Mouse (Mus musculus): ENCODE data around the gene Slco6c1.

Slco6c1 gene

GRCm38 (mm10) chr1:97128201-97128600 lies at the start of gene Slco6c1:
Gene Slco6c1 (minus strand): TSS chr1:97128301.
- DNase-seq (ENCODE audit: low read depth, low spot score), result no peak

DNA sequence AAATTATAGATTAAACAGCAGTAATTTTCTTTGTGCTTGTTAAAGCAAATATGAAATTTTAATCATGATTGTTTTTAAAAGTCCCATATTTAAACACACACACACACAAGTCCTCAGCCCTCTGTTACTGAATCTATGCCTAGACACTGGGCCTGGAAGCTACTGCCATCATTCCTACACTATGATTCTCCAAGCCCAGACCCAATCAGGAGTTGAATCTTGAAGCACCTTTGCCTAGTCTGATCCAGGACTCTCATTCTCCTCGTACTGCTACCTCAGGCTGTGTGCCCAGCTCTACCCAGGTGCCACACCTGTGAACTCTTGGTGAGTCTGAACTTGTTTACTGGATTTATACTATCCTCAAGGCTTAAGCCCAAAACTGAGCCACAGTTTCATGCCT lies 89.1 kb downstream of the Slco6c1 start:
- DNase-seq (ENCODE audit: low read depth, low spot score), result no peak

DNA sequence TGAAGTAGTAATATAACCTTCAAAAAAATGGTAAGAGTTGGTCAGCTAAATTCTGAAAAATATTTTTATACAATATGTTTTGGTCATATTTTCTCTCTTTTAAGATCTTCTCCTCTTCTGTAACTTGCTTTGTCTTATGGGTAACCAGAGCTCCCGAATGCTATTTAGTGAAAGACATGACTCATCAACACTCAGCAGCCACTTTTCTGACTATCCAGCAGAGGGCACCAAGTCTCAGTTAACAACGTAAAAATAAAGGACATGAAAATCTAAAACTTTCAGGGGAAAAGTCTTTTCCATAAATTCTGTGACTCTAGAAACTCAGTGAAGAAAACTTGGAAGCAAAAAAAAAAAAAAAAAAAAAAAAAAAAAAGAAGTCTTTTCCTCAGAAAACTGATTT lies 89.6 kb downstream of the Slco6c1 start:
- peak; percentile 1 for DNase-seq (ENCODE audit: low read depth, low spot score)

DNA sequence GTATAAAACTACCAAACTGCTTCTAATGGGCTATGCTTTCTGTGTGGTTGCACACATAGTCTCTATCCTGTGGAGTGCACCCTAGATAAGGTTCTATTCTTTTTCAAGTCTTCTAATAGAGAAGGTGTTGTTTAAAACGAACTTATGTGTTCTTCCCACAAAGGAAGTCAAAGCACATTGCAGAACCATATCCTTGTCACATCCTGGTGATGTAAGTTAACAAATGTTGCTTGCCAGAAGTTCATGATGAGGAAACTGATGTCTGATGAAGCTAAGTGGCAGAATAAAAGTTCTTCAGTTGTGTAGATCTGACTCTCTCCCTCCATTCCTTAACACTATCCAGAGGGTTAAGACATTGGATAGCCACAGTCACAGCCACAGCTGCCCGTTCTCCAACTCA lies 90.1 kb downstream of the Slco6c1 start:
- no peak for DNase-seq (ENCODE audit: low read depth, low spot score)

DNA sequence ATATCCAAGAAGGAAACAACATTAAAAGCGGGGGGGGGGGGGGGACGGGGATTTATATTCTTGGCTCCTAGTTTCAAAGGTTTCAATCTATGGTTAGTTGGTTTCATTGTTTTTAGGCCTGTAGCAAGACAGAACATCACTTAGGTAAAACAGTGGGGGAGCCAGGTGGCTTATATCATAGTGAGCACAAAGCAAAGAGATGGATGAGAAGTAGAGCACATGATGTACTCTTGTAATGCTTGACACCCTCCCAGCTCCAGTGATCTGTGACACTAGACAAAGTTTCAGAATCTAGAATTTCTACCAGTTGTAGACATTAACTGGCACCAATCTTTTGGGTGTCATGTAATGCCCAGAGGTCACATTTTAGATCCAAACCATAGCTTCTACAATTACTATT lies 106.7 kb downstream of the Slco6c1 start:
- DNase-seq (ENCODE audit: low read depth, low spot score), result no peak

- DNase-seq (ENCODE audit: low read depth, low spot score), result no peak
Measured at GRCm38 (mm10) chr1:97019404-97019803, 108.7 kb downstream of the Slco6c1 start.

GRCm38 (mm10) chr1:97018978-97019377 lies 109.1 kb downstream of the Slco6c1 start:
- no peak for DNase-seq (ENCODE audit: low read depth, low spot score)
